Mouse (Mus musculus) megakaryocyte-erythroid progenitor cell, adult 5-6 weeks (primary cell): ENCODE measurements around the gene Maml2. TPM values are rescaled to one million over a fixed set of nuclear protein-coding genes. Genes with fewer than 3 reads are reported as not detected.

Source experiments
- ATAC-seq: replicated peaks from 2 replicates; pipeline ENCODE4 v1.8.0; 2016; ENCODE audit warnings: mild to moderate bottlenecking, inconsistent platforms; ENCODE audit not compliant: severe bottlenecking, poor library complexity, low FRiP score, low TSS enrichment
- total RNA-seq, 2 experiments: library from RNA; stranded (forward) in 1 of 2; stranded (reverse) in 1 of 2; fragments of 200-1000, 215-1000 nt in 1 of 2; fragments of >200 nt in 1 of 2; fragmentation: Nextera tagmentation in 1 of 2; gene quantifications; 2 replicates each; pipeline ENCODE4 v1.2.3; 2014 to 2017

The Maml2 gene
- total RNA-seq, 2 experiments from 2014 or later = 1.2 TPM

GRCm38 (mm10) chr9:13587085-13587933 is 289.6 kb downstream of the Maml2 start:
- ATAC-seq = no peak; the same call in 1 of the 2 replicates

DNA sequence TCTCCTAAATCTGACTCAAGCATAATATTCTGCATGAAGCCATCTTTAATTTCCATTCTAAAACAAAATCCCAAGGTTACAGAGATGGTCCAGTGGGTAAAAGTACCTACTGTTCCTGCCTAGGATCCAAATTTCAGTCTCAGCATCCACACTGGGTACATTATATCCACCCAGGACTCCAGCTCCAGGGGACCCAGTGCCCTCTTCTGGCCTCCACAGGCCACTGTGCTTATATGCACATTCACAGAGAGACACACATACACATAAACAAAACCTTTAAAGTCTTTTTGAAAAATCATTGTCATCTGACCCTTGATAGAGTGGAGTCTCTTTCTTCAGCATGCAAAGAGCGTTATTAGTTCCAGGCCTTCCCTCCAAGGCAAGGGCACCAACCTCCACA is 291.0 kb downstream of the Maml2 start:
- ATAC-seq = no peak

- no peak for ATAC-seq
These were observed 294.9 kb downstream of the Maml2 start for GRCm38 (mm10) chr9:13592701-13593100.

DNA sequence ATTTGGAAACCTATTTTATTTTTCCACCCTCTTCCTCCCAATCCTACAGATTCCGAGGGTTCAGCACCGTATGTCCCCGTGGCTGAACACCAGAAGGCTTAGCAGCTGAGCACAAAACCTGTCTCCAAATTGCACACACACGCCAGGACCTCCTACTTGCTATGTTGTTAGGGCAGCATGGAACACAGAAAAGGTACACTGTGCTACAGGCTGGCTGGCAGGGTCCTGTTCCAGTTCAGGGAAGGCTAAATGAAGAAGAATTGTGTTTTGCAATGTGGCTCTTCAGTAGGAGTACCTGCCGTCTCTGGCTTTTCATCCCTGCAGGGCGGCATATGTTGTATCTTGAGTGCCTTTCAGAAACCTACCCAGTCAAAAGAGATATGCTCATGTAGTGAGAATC is 300.0 kb downstream of the Maml2 start:
- no peak for ATAC-seq

DNA sequence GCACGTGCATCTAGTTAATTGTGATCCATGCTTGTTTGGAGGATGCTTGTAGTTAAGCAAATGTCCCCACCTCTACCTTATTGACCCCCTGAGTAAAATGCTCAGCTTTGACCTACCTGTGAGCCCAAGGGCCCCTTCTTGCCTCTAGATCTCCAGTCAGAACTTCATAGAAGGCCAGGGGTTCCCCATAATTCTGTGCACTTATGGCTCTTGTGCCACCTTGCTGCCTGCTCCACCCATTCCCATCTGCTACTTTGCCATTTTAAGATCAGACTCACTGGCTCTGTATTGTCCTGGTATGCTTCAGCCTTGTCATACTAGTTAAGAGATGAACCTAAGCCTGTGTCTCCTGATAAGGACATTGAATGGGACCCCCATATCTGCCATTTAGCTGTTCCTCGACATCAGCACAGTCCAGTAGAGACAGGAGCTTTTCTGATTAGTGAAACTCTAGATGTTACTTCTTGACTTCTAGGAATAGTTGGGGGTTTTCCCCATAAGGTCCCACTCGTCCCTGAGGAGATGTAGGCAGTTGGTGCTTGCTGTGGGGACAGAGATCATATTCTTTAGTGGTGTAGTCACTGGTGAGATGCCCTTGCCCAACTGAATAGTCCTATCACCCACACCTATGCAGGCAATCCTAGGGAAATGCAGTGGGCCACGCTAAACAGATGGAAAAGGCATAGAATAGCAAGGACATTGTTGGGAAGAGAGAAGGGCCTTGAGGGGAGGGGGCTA is 301.0 kb downstream of the Maml2 start:
- ATAC-seq = no peak

DNA sequence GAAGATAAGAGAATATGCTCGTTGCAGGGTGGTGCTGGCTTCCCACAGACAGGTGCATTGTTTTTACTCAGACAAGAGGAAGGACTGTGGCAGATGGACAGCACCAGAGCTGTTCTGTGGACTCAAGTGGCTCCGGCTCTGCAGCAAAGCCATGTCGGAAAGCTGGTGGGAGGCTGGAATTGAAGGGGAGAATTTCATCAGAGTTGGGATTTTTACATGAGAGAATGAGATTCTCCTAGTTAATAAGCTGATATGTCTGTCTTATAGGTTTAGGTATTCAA is 301.5 kb downstream of the Maml2 start:
- no peak for ATAC-seq

DNA sequence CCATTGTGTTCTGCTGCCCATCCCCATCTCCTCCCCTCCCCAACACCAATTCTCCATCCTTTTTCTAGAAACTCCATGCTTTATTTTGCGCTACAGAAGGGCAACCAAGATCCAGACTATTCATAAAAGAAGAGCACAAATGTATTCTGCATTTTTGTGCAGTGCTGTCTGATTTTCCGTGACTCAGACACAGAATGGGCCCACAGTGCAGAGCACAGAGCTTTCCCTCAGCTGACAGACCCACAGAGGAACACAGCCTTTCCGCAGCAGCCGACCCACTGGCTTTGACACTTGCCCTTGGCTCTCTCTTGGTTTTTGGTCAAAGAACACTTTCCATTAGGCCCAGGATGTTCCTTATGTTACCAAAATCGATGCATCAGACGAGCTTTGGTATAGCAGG is 302.0 kb downstream of the Maml2 start:
- no peak for ATAC-seq

DNA sequence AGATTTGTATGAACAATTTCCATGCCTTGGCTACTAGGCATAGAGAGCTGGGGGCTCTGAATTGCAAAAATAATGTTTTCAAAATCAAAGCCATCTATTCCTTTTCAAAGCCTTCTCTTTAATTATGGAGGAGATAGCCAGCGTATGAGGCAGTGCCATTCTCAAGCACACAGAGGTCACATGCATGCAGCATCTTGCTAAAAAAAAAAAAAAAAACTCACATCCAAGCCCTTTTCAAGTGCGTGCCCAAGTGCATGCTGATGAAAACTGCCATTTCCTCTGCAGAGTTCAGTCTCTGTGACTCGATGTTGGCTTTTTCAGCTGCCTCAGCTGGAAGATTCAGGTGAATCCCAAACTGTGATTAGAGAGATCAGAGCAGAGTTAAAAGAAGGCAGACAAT is 304.0 kb downstream of the Maml2 start:
- no peak for ATAC-seq

DNA sequence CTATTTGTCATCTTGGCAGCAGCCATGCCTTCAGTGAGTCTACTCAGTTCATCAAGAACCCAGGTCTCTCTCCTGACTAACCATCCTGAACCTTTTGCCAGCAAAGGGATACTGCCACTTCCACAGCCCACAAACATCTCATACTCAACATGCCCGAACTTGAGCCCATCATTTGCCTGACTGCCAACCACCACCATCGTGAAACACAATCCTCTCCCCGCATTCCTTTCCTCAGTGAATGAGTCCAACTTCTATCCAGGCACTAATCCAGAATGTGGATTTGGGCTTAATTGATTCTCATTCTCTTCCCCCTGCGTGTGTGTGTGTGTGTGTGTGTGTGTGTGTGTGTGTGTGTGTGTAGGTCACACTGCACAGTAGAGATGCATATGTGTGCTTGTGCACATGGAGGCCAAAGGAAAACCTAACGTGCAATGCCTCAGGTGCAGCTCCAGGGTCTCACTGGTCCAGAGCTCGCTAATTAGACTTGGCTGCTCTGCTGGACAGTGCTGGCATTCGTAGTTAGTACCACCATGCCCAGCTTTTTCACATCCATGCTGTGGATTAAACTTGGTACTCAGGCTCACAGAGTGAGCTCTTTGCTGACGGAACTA is 305.9 kb downstream of the Maml2 start:
- ATAC-seq = no peak

DNA sequence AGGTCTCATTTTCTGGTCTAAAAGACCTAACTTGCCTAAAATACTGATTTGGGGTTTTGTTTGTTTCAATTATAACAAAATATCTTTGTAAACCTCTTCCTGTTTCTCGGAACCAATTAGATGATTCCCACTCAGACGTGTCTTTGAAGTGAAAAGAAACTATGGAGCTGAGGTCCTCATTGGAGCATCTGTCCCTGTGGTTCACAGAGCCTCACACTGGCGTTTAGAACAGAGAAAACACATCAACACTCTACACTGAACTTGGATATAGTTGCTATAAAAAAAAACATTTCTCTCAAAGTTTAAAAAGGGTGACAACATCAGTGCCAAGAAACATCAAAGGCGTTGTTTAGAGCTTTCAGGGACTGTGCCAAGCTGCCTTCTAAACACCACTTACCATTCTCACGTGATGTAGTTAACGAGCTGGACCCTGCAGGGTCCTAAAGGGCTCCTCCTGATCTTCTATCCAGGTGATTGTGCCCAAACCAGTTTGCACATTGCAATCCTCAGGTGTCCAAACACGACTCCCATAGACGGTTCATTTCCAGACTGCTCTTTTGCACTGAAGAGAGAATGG is 309.9 kb downstream of the Maml2 start:
- ATAC-seq = no peak

- no peak for ATAC-seq
These were observed 310.8 kb downstream of the Maml2 start for GRCm38 (mm10) chr9:13608532-13609071.

DNA sequence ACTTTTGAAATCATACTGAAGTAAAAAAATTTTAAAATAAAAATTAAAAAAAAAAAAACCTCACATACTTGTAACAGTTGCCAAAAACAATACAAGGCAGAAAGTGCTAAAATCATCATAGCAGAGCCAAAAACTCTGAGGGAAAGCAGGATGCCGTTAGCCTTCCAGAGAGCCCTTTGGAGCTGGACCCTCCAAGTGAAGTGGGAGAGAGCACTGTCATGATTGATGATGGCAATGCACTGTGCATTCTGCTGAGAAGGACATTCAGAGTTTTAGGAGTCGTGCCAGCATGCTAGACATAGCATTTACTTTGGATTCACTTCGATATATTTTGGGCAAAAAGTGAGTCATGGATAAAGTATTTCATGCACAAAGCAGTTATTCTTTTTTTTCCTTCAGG is 313.8 kb downstream of the Maml2 start:
- no peak for ATAC-seq

DNA sequence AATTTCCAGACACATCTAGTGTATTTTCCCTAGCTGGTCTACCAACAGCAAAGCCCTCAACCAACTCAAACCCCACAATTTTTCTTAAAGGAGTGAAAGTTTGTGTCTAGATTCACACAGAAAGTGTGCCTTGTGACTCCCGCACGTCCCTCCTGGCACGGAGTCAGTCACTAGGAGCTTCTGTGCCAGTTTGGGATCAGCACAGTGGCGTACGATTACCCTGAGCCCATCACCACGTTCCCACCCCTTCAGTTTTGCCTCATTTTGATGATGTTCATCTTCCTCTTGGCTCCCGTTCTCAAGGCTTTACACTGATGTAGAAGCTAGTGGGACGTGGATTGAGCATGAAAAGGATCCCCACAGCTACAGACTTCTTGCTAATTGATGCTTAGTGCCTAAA is 314.6 kb downstream of the Maml2 start:
- no peak for ATAC-seq

GRCm38 (mm10) chr9:13613325-13614268 is 315.8 kb downstream of the Maml2 start:
- ATAC-seq = no peak

GRCm38 (mm10) chr9:13616383-13617009 is 318.7 kb downstream of the Maml2 start:
- ATAC-seq = no peak

DNA sequence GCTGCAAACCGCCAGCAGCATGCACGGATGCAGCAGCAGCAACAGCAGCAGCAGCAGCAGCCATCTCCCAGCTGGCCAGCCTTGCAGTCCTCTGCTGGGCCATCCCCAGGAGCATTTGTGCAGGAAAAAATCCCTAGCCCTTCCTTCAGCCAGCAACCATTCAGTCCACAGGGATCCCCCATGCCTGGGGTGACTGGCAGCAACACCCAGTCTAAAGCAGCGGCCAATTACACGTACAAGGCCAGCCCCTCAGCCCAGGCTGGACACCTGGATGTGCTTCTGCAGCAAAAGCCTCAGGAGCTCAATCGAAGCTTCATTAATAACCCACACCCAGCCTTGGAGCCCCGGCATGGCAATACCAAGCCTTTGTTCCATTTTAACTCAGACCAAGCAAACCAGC is 323.0 kb downstream of the Maml2 start:
- ATAC-seq = no peak

DNA sequence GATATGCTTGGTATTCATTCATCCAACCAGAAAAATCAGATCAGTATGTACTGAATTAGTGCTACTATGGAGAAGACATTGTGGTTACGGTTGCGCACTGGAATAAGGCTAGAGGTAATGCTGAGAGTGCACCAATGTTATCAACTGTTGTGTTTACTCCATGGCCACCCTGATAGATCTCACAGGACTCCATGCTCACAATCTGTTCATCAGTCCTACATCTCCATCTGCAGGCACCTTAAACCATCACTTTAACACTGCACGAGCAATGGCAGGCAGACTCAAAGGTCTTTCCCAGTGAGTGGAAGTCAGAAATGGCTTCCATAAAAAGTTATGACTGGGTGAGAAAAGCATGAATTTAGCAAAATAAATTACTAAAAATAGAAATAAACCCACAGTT is 324.2 kb downstream of the Maml2 start:
- no peak for ATAC-seq

GRCm38 (mm10) chr9:13622426-13622825 is 324.7 kb downstream of the Maml2 start:
- ATAC-seq = no peak
